ENCODE assay signal across 10 mouse cellular contexts in the genomic region with DNA sequence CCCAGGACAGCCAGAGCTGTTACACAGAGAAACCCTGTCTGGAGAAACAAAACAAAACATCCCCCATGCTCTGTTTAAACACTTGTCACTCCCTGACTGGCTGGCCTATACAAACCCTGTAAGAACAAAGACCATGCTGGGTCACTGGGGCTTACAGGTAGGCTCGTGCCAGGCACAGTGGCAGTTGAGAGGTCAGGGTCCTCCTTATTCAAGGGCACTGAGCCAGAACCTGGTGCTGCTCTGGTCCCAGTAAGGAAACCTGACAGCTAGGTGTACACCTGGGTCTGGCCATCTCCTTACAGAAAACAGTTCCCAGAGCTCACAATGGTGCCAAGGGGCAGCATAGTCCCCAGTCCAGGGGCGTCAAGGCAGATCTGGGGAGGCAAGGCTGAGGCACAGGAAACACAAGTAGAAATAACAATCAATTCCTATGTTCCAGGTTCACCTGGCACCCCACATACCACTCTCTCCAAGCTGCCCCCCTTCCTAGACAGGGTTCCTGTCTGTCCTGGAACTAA. TPM values are rescaled to one million over a fixed set of nuclear protein-coding genes. Genes with fewer than 3 reads are reported as not detected.
DNase-seq lines count a peak whose midpoint lies in the region; ATAC-seq and TF ChIP-seq lines count a peak whose summit lies in the region.
"Had no signal": no experiment of that assay in that cellular context is flagged by ENCODE, and none has a peak within 500 bp of the region (broad histone marks: within the 10 kb centered on the region; RNA-seq: fewer than 3 reads in every experiment).

No protein-coding gene starts in this region.

- TF ChIP-seq POLR2A in olfactory bulb, adult 2 months (IDR thresholded peaks at IDR 0.05; ENCODE audit: insufficient read depth, low read depth, low read length), result no peak

- TF ChIP-seq CTCF in lung, embryonic 14.5 days (IDR thresholded peaks at IDR 0.05; ENCODE audit: low read depth), result no peak
- TF ChIP-seq CTCF in olfactory bulb, adult 2 months (IDR thresholded peaks at IDR 0.05; ENCODE audit: insufficient read depth, low read depth, low read length), result no peak

- peak overlapping the region; percentile 97 for H3K4me2 ChIP-seq in lung, embryonic 14.5 days
- peak overlapping the region; percentile 91 for H3K4me2 ChIP-seq in forebrain, embryonic 11.5 days (ENCODE audit: low read depth, low read length, severe bottlenecking)
- peak overlapping the region; percentile 90 for H3K4me2 ChIP-seq in limb, embryonic 11.5 days (ENCODE audit: low read depth, severe bottlenecking)

- H3K4me1 ChIP-seq in lung, embryonic 14.5 days (ENCODE audit: insufficient read depth), result peaks cover 8% of the 10 kb centered on the region
- peaks cover 10% of the 10 kb centered on the region for H3K4me1 ChIP-seq in forebrain, embryonic 11.5 days (replicated peaks; ENCODE audit: control insufficient read depth, insufficient read depth, low read length)
- H3K4me1 ChIP-seq in limb, embryonic 11.5 days (ENCODE audit: control insufficient read depth, insufficient read depth, low read length), result peaks cover 14% of the 10 kb centered on the region
- peaks cover 35% of the 10 kb centered on the region for H3K4me1 ChIP-seq in olfactory bulb, adult 2 months (ENCODE audit: control insufficient read depth, insufficient read depth, low read length)

- H3K36me3 ChIP-seq in lung, embryonic 14.5 days (ENCODE audit: insufficient read depth), result peaks cover 27% of the 10 kb centered on the region
- H3K36me3 ChIP-seq in forebrain, embryonic 11.5 days (ENCODE audit: control insufficient read depth, insufficient read depth, low read length), result peaks cover 14% of the 10 kb centered on the region
- peaks cover 24% of the 10 kb centered on the region for H3K36me3 ChIP-seq in limb, embryonic 11.5 days (ENCODE audit: control insufficient read depth, insufficient read depth, low read length)

- peak overlapping the region; percentile 87 for H3K4me3 ChIP-seq in lung, embryonic 14.5 days (ENCODE audit: low read depth, low read length)
- peak overlapping the region; percentile 96 for H3K4me3 ChIP-seq in forebrain, embryonic 11.5 days (ENCODE audit: low read depth, low read length)
- H3K4me3 ChIP-seq in limb, embryonic 11.5 days (ENCODE audit: low read depth, low read length), result peak overlapping the region; percentile 87
- H3K4me3 ChIP-seq in olfactory bulb, adult 2 months (ENCODE audit: insufficient read depth, low read depth, low read length), result peak overlapping the region; percentile 91

- no peak for DNase-seq in lung, embryonic 14.5 days
- no peak for DNase-seq in lung, adult 18-20 months
- no peak for DNase-seq in forebrain, embryonic 11.5 days (ENCODE audit: low spot score)
- no peak for DNase-seq in limb, embryonic 11.5 days (ENCODE audit: low spot score)
- DNase-seq in retina, postnatal 1 day, result no peak
- DNase-seq: adrenal gland, postnatal 14 days had no signal

- WGBS in lung, embryonic 14.5 days, result 48% methylated on average over 2 of the region's 2 CpGs
- WGBS in forebrain, embryonic 11.5 days, result 68% methylated on average over 2 of the region's 2 CpGs
- WGBS in limb, embryonic 11.5 days, result 90% methylated on average over 2 of the region's 2 CpGs
- 59% methylated on average over 2 of the region's 2 CpGs for WGBS in olfactory bulb, adult 2 months

- ATAC-seq in lung, embryonic 14.5 days (ENCODE audit: insufficient read depth), result no peak
- ATAC-seq in forebrain, embryonic 11.5 days (replicated peaks; ENCODE audit: low FRiP score), result no peak
- ATAC-seq in limb, embryonic 11.5 days (ENCODE audit: insufficient number of reproducible peaks, low FRiP score, low TSS enrichment, low read depth), result no peak
- ATAC-seq in activated CD4-positive, CD25-positive, alpha-beta regulatory T cell, adult 4 months, result no peak
- no peak for ATAC-seq in megakaryocyte progenitor cell, adult 5-6 weeks (replicated peaks; ENCODE audit: poor library complexity)

- no peak overlapping the region for H3K27ac ChIP-seq in lung, embryonic 14.5 days (ENCODE audit: low read depth)
- H3K27ac ChIP-seq in forebrain, embryonic 11.5 days (ENCODE audit: low read depth, low read length), result no peak overlapping the region
- no peak overlapping the region for H3K27ac ChIP-seq in limb, embryonic 11.5 days (replicated peaks; ENCODE audit: low read depth, low read length)
- no peak overlapping the region for H3K27ac ChIP-seq in olfactory bulb, adult 2 months (ENCODE audit: insufficient read depth, low read depth, low read length)

- H3K27me3 ChIP-seq in lung, embryonic 14.5 days (ENCODE audit: insufficient read depth, low read length), result no peaks in the 10 kb centered on the region
- no peaks in the 10 kb centered on the region for H3K27me3 ChIP-seq in forebrain, embryonic 11.5 days (ENCODE audit: control insufficient read depth, insufficient read depth, low read length)
- no peaks in the 10 kb centered on the region for H3K27me3 ChIP-seq in limb, embryonic 11.5 days (ENCODE audit: control insufficient read depth, insufficient read depth, low read length)

- no peaks in the 10 kb centered on the region for H3K9me3 ChIP-seq in lung, embryonic 14.5 days (ENCODE audit: low read depth, low read length)
- H3K9me3 ChIP-seq in forebrain, embryonic 11.5 days (ENCODE audit: control insufficient read depth, low read length), result no peaks in the 10 kb centered on the region
- H3K9me3 ChIP-seq in limb, embryonic 11.5 days (ENCODE audit: control insufficient read depth, low read length), result no peaks in the 10 kb centered on the region

- H3K9ac ChIP-seq in lung, embryonic 14.5 days, result peak overlapping the region; percentile 90
- peak overlapping the region; percentile 96 for H3K9ac ChIP-seq in forebrain, embryonic 11.5 days (ENCODE audit: low read length)
- H3K9ac ChIP-seq in limb, embryonic 11.5 days (ENCODE audit: low read length), result no peak overlapping the region; the same call in 1 of the 2 replicates

RNA-seq across cellular contexts. Expression of a gene that starts 1.5 kb away (rescaled TPM):
- polyA plus RNA-seq in lung, embryonic 14.5 days (2014; fragmentation: Nextera tagmentation; extraction: Ambion mirVana), result 107 and 123 TPM in 2 replicates
- 118 TPM in 2 replicates for polyA plus RNA-seq in forebrain, embryonic 11.5 days (2014; fragmentation: Nextera tagmentation; extraction: Ambion mirVana)
- 112 and 118 TPM in 2 replicates for polyA plus RNA-seq in limb, embryonic 11.5 days (2014; fragmentation: Nextera tagmentation; extraction: Ambion mirVana)
- polyA plus RNA-seq in olfactory bulb, adult 2 months (2012; ENCODE audit: insufficient read depth, insufficient read length, low replicate concordance, missing spikeins), result not detected in 2 replicates
- polyA plus RNA-seq in activated CD4-positive, CD25-positive, alpha-beta regulatory T cell, adult 4 months (2017; shearing (Covaris generic)), result 1 to 10 TPM; 3.9 to 4.4 TPM
- 55.6 and 63.0 TPM in 2 replicates for total RNA-seq in megakaryocyte progenitor cell, adult 5-6 weeks (2015)
- total RNA-seq in megakaryocyte progenitor cell, adult 5-6 weeks (2017), result 18.4 and 20.2 TPM in 2 replicates

RNA-seq across cellular contexts. Expression of a gene that starts 10.4 kb away (rescaled TPM):
- polyA plus RNA-seq in lung, embryonic 14.5 days (2014; fragmentation: Nextera tagmentation; extraction: Ambion mirVana), result 0.30 and 0.41 TPM in 2 replicates
- 0.36 and 0.40 TPM in 2 replicates for polyA plus RNA-seq in forebrain, embryonic 11.5 days (2014; fragmentation: Nextera tagmentation; extraction: Ambion mirVana)
- polyA plus RNA-seq in limb, embryonic 11.5 days (2014; fragmentation: Nextera tagmentation; extraction: Ambion mirVana), result 0.17 and 0.33 TPM in 2 replicates
- polyA plus RNA-seq in olfactory bulb, adult 2 months (2012; ENCODE audit: insufficient read depth, insufficient read length, low replicate concordance, missing spikeins), result not detected in 2 replicates
- not detected for polyA plus RNA-seq in activated CD4-positive, CD25-positive, alpha-beta regulatory T cell, adult 4 months (2017; shearing (Covaris generic))
- not detected in 2 replicates for total RNA-seq in megakaryocyte progenitor cell, adult 5-6 weeks (2015)
- total RNA-seq in megakaryocyte progenitor cell, adult 5-6 weeks (2017), result not detected in 2 replicates
- total RNA-seq: adrenal gland, postnatal 14 days had no signal
- polyA plus RNA-seq: spleen, adult 2 months had no signal

RNA-seq across cellular contexts. Expression of a gene that starts 11.8 kb away (rescaled TPM):
- 12.2 and 12.4 TPM in 2 replicates for polyA plus RNA-seq in lung, embryonic 14.5 days (2014; fragmentation: Nextera tagmentation; extraction: Ambion mirVana)
- 0.41 and 1.0 TPM in 2 replicates for polyA plus RNA-seq in forebrain, embryonic 11.5 days (2014; fragmentation: Nextera tagmentation; extraction: Ambion mirVana)
- polyA plus RNA-seq in limb, embryonic 11.5 days (2014; fragmentation: Nextera tagmentation; extraction: Ambion mirVana), result 1.8 and 1.9 TPM in 2 replicates
- polyA plus RNA-seq in olfactory bulb, adult 2 months (2012; ENCODE audit: insufficient read depth, insufficient read length, low replicate concordance, missing spikeins), result not detected in 2 replicates
- polyA plus RNA-seq in activated CD4-positive, CD25-positive, alpha-beta regulatory T cell, adult 4 months (2017; shearing (Covaris generic)), result under 1 TPM in 1 of 2 experiments, not detected in 1; 0.86 TPM
- 1.6 and 2.7 TPM in 2 replicates for total RNA-seq in megakaryocyte progenitor cell, adult 5-6 weeks (2015)
- total RNA-seq in megakaryocyte progenitor cell, adult 5-6 weeks (2017), result 1.3 and 3.6 TPM in 2 replicates

RNA-seq across cellular contexts. Expression of a gene that starts 18.9 kb away (rescaled TPM):
- polyA plus RNA-seq in lung, embryonic 14.5 days (2014; fragmentation: Nextera tagmentation; extraction: Ambion mirVana), result 44.2 and 44.6 TPM in 2 replicates
- polyA plus RNA-seq in forebrain, embryonic 11.5 days (2014; fragmentation: Nextera tagmentation; extraction: Ambion mirVana), result 41.1 and 44.8 TPM in 2 replicates
- polyA plus RNA-seq in limb, embryonic 11.5 days (2014; fragmentation: Nextera tagmentation; extraction: Ambion mirVana), result 32.2 and 36.1 TPM in 2 replicates
- not detected in 2 replicates for polyA plus RNA-seq in olfactory bulb, adult 2 months (2012; ENCODE audit: insufficient read depth, insufficient read length, low replicate concordance, missing spikeins)
- 10 to 100 TPM; 13.6 to 21.4 TPM for polyA plus RNA-seq in activated CD4-positive, CD25-positive, alpha-beta regulatory T cell, adult 4 months (2017; shearing (Covaris generic))
- 36.9 and 46.9 TPM in 2 replicates for total RNA-seq in megakaryocyte progenitor cell, adult 5-6 weeks (2015)
- total RNA-seq in megakaryocyte progenitor cell, adult 5-6 weeks (2017), result 10.8 and 14.6 TPM in 2 replicates

RNA-seq across cellular contexts. Expression of a gene that starts 25.5 kb away (rescaled TPM):
- polyA plus RNA-seq in lung, embryonic 14.5 days (2014; fragmentation: Nextera tagmentation; extraction: Ambion mirVana), result 0.11 TPM in 1 of 2 replicates, not detected in the other
- polyA plus RNA-seq in forebrain, embryonic 11.5 days (2014; fragmentation: Nextera tagmentation; extraction: Ambion mirVana), result not detected in 2 replicates
- not detected in 2 replicates for polyA plus RNA-seq in limb, embryonic 11.5 days (2014; fragmentation: Nextera tagmentation; extraction: Ambion mirVana)
- polyA plus RNA-seq in olfactory bulb, adult 2 months (2012; ENCODE audit: insufficient read depth, insufficient read length, low replicate concordance, missing spikeins), result not detected in 2 replicates
- 1 to 10 TPM in 1 of 2 experiments, under 1 TPM in 1; 0.76 to 1.1 TPM for polyA plus RNA-seq in activated CD4-positive, CD25-positive, alpha-beta regulatory T cell, adult 4 months (2017; shearing (Covaris generic))
- 160 and 189 TPM in 2 replicates for total RNA-seq in megakaryocyte progenitor cell, adult 5-6 weeks (2015)
- 95.1 and 100.0 TPM in 2 replicates for total RNA-seq in megakaryocyte progenitor cell, adult 5-6 weeks (2017)
- total RNA-seq: adrenal gland, postnatal 14 days had no signal
